Mouse (Mus musculus) heart, postnatal 0 days (tissue): Measurements from ENCODE around the gene Znrf3. TPM values are rescaled to one million over a fixed set of nuclear protein-coding genes. Genes with fewer than 3 reads are reported as not detected.
"Not testable (repeated sequence)": the region's sequence is repeated elsewhere in the genome, so short reads cannot be mapped to it uniquely, and the experiment has no call there.

Experiments used
- ATAC-seq: fragments of 200-750 bp; cut with Nextera tagmentation; 2 replicates; pipeline ENCODE4 v1.8.0; 2017; ENCODE audit warnings: low read depth, moderate number of reproducible peaks, moderate library complexity; ENCODE audit not compliant: insufficient read depth
- DNase-seq: peaks from one replicate; pipeline ENCODE4 v3.0.0-alpha.2; 2016; ENCODE audit warnings: low spot score
- H3K27ac ChIP-seq: fragments of 300-500 bp; sonication (generic); 2 replicates; pipeline ENCODE4 v1.5.1; 2014; ENCODE audit warnings: low read depth, mild to moderate bottlenecking
- H3K27me3 ChIP-seq: fragments of 300-500 bp; sonication (generic); 2 replicates; pipeline ENCODE4 v1.6.1; 2014; ENCODE audit warnings: low read length, mixed read lengths; ENCODE audit not compliant: control insufficient read depth, insufficient read depth
- H3K36me3 ChIP-seq: fragments of 300-500 bp; sonication (generic); replicated peaks from 2 replicates; pipeline ENCODE4 v1.6.1; 2014; ENCODE audit warnings: low read length, mixed read lengths; ENCODE audit not compliant: control insufficient read depth, insufficient read depth
- H3K4me1 ChIP-seq: fragments of 300-500 bp; sonication (generic); 2 replicates; pipeline ENCODE4 v1.6.1; 2014; ENCODE audit warnings: antibody characterized with exemption; ENCODE audit not compliant: control insufficient read depth, insufficient read depth
- H3K4me2 ChIP-seq: fragments of 300-500 bp; sonication (generic); 2 replicates; pipeline ENCODE4 v1.6.1; 2014; ENCODE audit warnings: low read depth, mild to moderate bottlenecking, low read length, moderate library complexity
- H3K4me3 ChIP-seq: fragments of 300-500 bp; sonication (generic); 2 replicates; pipeline ENCODE4 v1.5.1; 2014; ENCODE audit warnings: low read depth, low read length
- H3K9ac ChIP-seq: fragments of 300-500 bp; sonication (generic); replicated peaks from 2 replicates; pipeline ENCODE4 v1.6.1; 2014; ENCODE audit warnings: low read depth, low read length, mixed read lengths
- H3K9me3 ChIP-seq: fragments of 300-500 bp; sonication (generic); replicated peaks from 2 replicates; pipeline ENCODE4 v1.6.1; 2016; ENCODE audit warnings: low read length; ENCODE audit not compliant: control insufficient read depth
- CTCF ChIP-seq: IDR thresholded peaks from 2 replicates; pipeline ENCODE4 v1.5.1; 2016; ENCODE audit warnings: antibody characterized with exemption, control low read depth, low read depth
- EP300 ChIP-seq: IDR thresholded peaks from 2 replicates; pipeline ENCODE4 v1.6.1; 2016; ENCODE audit warnings: antibody characterized with exemption, low read depth
- WGBS: fragments of 180-500 bp; shearing (Covaris S2); extraction: QIAGEN DNeasy Blood & Tissue Kit; methylation state at CpG from one replicate; pipeline ENCODE4 v1.1.7; 2014; 5-methylcytosine and 5-hydroxymethylcytosine counted together
- polyA plus RNA-seq: library from polyadenylated mRNA; unstranded; fragments of >200 nt; fragmentation: Nextera tagmentation; extraction: Ambion mirVana; gene quantifications from 2 replicates; pipeline ENCODE4 v1.2.1, GENCODE M21; 2015
- total RNA-seq: library from RNA; depleted of rRNA; stranded (reverse); fragments of >200 nt; gene quantifications from 2 replicates; pipeline ENCODE4 v1.2.3, GENCODE M21; 2014; ENCODE audit warnings: low replicate concordance; rRNA removed

Znrf3 gene
- total RNA-seq (7.0 and 14.4 TPM in 2 replicates), polyA plus RNA-seq (5.7 and 6.4 TPM in 2 replicates)

DNA sequence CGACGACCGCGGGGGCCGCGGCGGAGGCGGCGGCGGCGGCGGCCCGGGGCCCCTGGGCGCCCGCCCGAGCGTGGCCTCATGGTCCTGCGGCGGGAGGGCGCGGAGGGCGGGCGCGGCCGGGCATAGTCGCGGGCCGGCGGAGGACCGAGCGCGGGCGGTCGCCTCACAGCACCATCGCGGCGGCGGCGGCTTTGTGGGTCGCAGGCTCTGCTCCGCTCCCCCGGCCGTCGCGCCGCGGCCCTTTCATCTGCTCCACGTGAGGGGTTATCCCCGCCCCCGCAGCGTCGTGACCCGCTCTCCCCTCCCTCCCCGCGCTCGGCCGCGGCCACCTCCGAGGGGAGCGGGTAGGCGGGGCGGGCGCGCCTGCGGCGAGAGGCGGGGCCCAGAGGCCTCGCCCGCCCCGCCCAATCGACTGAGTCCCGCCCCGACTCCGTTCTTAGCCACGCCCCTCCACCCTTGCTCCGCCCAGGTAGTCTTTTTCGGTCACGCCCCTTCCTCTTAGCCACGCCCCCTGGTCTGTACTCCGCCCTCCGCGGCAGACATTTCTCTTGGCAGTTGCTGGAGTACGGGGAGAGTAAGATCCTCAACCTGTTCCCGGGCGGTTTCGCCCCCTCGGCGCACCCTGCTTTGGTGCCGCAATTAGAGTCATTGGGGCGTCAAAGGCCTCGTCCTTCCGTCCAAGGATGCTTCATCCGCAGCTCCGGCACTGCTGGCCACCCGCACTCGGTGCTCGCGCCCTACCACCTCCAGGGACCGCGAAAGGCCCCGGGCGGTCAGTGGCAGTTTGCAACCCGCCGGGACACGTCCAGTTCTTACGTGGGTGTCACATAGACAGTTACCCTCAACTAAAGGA is at the start of gene Znrf3:
TSS of gene Znrf3 (minus strand) at position 249 of the 853 bp plus-strand sequence.
- Histone ChIP-seq H3K36me3 (no peaks in the 10 kb centered on the region), H3K27ac (peak within 1 kb of the TSS; percentile 86), H3K4me1 (peaks cover 17% of the 10 kb centered on the region), H3K27me3 (no peaks in the 10 kb centered on the region), H3K4me3 (peak within 1 kb of the TSS; percentile 89), H3K9me3 (no peaks in the 10 kb centered on the region), H3K4me2 (peak within 1 kb of the TSS; percentile 99), H3K9ac (peak within 1 kb of the TSS; percentile 84)
- TF ChIP-seq CTCF (0 out of 2 replicates have a peak, but pooled peaks have one; percentile 2), EP300 (no peak)
- DNase-seq (peak; percentile 94), ATAC-seq (peak; percentile 94)
- under 1% methylated on average over 67 of the region's 106 CpGs for WGBS

DNA sequence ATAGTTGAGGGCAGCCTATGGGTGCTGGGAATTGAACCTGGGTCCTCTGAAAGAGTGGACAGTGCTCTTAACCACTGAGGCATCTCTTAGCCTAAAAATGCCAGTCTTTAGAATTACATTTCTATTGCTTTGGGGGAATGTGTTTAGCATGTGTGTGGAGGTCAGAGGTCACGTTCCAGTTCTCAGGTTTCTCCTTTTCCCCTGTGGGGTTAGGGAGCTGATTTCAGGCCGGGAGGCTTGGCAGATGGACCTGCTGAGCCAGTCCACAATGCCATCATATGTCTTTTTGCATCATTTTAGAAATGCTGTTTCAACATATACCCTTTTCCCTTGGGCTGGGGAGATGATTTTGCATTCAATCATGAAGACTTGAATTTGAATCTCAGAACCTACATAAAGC is 49.2 kb upstream of the Znrf3 start:
- no peak overlapping the region for H3K27ac ChIP-seq
- TF ChIP-seq EP300, result no peak
- TF ChIP-seq CTCF, result no peak
- 69% methylated on average over 2 of the region's 2 CpGs for WGBS
- H3K9ac ChIP-seq, result no peak overlapping the region
- H3K4me3 ChIP-seq, result no peak overlapping the region
- no peak for ATAC-seq
- H3K9me3 ChIP-seq, result no peaks in the 10 kb centered on the region
- no peak overlapping the region for H3K4me2 ChIP-seq
- no peak for DNase-seq
- H3K4me1 ChIP-seq, result no peaks in the 10 kb centered on the region
- H3K36me3 ChIP-seq, result no peaks in the 10 kb centered on the region
- no peaks in the 10 kb centered on the region for H3K27me3 ChIP-seq

DNA sequence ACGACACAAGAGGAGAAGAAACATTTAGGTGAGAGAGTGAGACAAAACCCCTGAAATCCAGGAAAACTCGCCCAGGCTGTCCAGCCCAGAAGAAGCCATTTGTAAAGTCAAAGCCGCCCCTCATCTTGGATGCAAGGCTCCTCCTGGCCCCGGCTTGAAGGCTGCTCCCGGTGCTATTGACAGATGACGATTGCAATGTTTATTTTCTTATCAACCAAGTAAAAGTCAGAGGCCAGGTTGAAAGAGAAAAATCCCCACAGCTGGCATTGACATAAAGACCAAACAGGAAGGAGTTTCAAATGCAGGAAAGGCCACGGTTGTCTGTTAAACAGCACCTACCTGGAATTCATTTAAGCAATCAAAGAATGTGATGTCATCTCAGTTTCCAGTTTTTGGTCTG is 47.3 kb upstream of the Znrf3 start:
- no peak for ATAC-seq
- Histone ChIP-seq H3K36me3 (no peaks in the 10 kb centered on the region), H3K9me3 (no peaks in the 10 kb centered on the region), H3K27ac (no peak overlapping the region), H3K4me3 (no peak overlapping the region), H3K4me2 (no peak overlapping the region), H3K27me3 (no peaks in the 10 kb centered on the region), H3K9ac (no peak overlapping the region), H3K4me1 (no peaks in the 10 kb centered on the region)
- DNase-seq, result no peak
- no peak for TF ChIP-seq EP300
- TF ChIP-seq CTCF, result no peak
- 47% methylated on average over 7 of the region's 7 CpGs for WGBS

DNA sequence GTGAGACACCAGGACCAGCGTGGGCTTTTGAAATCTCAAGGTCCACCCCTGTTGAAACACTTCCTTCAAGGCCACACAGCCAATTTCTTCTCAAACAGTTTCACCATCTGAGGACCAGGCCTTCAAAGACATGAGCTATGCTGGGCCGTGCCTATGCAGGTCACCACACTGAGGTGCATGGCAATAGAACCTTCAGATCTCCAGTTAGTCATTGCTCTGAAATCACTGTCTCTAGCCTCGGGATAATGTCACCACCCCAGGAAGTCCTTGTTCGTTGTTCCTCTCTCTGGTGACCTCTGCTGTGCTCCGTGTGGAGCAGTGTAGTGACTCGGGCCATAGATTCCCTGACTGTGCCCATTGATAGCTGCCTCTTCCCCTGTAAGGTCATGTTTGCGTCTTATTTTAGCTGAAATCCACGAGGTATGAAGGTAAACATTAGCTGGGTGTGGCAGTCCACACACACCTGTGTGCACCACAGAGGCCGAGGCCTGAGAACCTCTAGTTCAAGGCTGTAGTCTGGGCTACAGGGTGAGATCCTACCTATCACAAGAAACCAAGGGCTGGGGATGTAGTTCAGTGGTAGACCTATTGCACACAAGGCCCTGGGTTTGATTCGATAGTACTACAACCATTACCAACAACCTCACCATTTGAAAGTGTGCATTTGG is 46.5 kb upstream of the Znrf3 start:
- no peaks in the 10 kb centered on the region for H3K27me3 ChIP-seq
- H3K4me3 ChIP-seq, result no peak overlapping the region
- WGBS, result 79% methylated on average over 10 of the region's 10 CpGs
- no peaks in the 10 kb centered on the region for H3K4me1 ChIP-seq
- no peaks in the 10 kb centered on the region for H3K36me3 ChIP-seq
- DNase-seq, result no peak
- no peak for TF ChIP-seq EP300
- TF ChIP-seq CTCF, result no peak
- H3K9ac ChIP-seq, result no peak overlapping the region
- ATAC-seq, result no peak
- H3K9me3 ChIP-seq, result no peaks in the 10 kb centered on the region
- no peak overlapping the region for H3K4me2 ChIP-seq
- H3K27ac ChIP-seq, result no peak overlapping the region

DNA sequence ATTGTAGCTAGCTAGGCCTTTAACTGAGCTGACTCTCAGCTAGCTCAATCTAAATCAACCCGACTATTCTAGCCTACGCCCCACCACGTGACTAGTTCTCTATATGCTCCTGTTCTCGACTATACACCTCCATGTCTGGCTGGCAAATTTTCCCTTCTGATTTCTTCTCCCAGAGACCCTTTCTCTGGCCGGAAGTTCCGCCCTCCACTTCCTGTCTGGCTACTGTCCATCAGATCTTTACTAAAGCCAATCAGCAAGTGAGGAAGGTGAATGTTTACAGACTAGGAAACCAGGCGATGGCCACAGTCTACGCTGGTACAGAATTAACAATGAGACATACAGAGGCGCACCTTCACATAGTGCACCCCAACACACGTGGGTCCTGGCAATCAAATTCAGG is 44.8 kb upstream of the Znrf3 start:
- DNase-seq, H3K27me3 ChIP-seq, H3K4me1 ChIP-seq, ATAC-seq, H3K4me3 ChIP-seq, H3K36me3 ChIP-seq, H3K27ac ChIP-seq, H3K9me3 ChIP-seq, H3K4me2 ChIP-seq, H3K9ac ChIP-seq: not testable (repeated sequence)
- 75% methylated on average over 10 of the region's 10 CpGs for WGBS
